Mouse (Mus musculus): ENCODE results near the gene Gm28035. TPM values are rescaled to one million over a fixed set of nuclear protein-coding genes. Genes with fewer than 3 reads are reported as not detected.

The Gm28035 gene
- polyA plus RNA-seq, 1 experiment from 2014 or later, result 0.05 TPM

DNA sequence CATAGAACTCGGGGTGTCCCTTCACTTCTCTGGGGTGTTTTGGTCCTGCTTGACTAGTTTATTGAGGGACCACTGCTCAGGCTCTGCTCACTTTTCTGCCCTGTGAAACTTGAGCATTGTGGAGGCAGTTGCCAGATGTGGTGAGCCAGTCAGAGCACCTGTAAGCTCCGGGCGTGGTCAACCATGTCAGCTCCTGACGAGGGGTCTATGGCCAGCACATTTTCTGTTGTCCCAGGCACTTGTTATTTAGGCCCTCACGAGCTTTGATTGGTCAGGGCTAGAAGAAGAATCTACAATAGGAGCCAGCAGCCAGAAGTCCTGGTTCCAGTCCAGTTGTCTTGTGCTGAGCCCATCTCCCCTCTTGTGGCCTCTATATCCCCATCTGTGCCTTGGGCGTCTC lies 23.4 kb downstream of the Gm28035 start:
- Histone ChIP-seq H3K36me3 (peaks cover 56% of the 10 kb centered on the region), H3K27ac (no peak overlapping the region), H3K4me3 (replicated peaks) (no peak overlapping the region), H3K27me3 (no peaks in the 10 kb centered on the region), H3K4me2 (no peak overlapping the region), H3K9ac (no peak overlapping the region), H3K4me1 (replicated peaks) (peaks cover 50% of the 10 kb centered on the region), H3K9me3 (replicated peaks) (no peaks in the 10 kb centered on the region)
- 82% methylated on average over 6 of the region's 6 CpGs for WGBS (ENCODE audit: insufficient replicate concordance)
- ATAC-seq (ENCODE audit: low read depth), result no peak
- no peak for DNase-seq

DNA sequence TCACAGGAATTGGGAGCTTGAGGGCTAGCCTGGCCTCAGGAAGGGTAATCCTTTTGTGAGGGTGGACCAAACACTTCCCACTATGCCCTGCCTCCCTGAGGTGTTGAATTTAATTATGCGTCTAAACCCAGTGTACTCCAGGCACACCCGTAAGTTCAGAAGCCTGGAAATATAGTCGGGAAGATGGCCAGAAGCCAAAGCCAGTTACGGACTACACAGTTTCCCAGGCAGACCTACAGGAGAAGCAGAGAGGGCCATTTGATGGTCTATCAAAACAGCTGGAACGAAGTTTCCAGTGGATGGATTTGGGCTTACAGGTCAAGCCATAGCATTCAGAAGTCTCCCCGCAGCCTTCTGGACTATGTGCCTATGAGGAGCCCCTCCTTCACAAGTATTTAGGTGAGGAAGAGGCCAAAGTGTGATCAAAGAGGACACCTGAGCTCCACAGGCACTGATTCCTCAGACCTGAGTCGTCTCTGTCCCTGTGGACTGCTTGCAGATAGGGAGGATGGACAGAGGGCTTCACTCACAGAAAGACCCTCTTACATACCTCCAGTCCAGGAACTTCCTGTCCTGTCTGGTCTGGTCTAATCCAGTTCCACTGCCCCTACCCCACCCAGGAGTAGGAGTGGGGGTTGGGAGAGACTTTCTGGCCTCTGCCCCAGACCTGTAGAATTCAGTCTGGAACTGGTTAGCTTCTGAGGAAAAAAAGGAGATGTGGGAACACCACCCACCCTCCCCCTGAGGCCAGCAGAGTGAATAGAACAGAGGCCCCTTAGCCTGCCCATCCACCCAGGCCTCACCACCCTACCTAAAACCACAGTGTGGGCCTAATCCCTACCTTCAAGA lies 24.5 kb downstream of the Gm28035 start:
- peak overlapping the region; percentile 78 for H3K27ac ChIP-seq
- H3K36me3 ChIP-seq, result peaks cover 45% of the 10 kb centered on the region
- H3K27me3 ChIP-seq, result no peaks in the 10 kb centered on the region
- no peak overlapping the region for H3K4me2 ChIP-seq
- no peak overlapping the region for H3K9ac ChIP-seq
- H3K4me1 ChIP-seq (replicated peaks), result peaks cover 47% of the 10 kb centered on the region
- no peaks in the 10 kb centered on the region for H3K9me3 ChIP-seq (replicated peaks)
- 79% methylated on average over 7 of the region's 7 CpGs for WGBS (ENCODE audit: insufficient replicate concordance)
- no peak overlapping the region for H3K4me3 ChIP-seq (replicated peaks)
- ATAC-seq (ENCODE audit: low read depth), result no peak
- DNase-seq, result no peak

DNA sequence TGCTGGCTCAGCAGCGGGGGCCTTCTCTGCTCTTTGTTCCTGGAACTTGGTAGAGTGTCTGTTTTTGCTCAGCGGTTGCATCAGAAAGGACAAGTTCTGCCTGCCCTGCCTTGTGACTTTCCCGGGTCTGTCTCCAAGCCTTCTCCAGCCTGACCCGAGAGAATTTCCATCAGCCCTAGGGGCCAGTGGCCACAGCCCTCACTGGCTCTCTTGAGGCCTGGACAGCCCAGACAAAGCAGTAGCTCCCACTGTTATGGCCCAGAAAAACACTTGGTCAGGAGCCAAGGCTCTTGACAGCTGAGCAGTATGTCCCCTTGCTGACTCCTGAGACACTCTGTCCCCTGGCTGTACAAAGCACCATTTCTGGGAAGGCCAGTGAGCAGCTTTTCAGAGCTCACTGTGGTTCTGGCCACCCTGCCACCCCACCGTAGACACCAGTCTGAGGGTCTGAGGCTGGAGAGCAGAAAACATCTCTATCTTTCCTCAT lies 25.4 kb downstream of the Gm28035 start, which contains the start of gene Phyhd1:
TSS of gene Phyhd1 (plus strand) at position 437 of the 487 bp plus-strand sequence.
- WGBS (ENCODE audit: insufficient replicate concordance), result 65% methylated on average over 5 of the region's 5 CpGs
- ATAC-seq (ENCODE audit: low read depth), result no peak
- Histone ChIP-seq H3K9me3 (replicated peaks) (no peaks in the 10 kb centered on the region), H3K4me3 (replicated peaks) (peak within 1 kb of the TSS; percentile 23), H3K27ac (peak within 1 kb of the TSS; percentile 78), H3K36me3 (peaks cover 38% of the 10 kb centered on the region), H3K4me2 (peak within 1 kb of the TSS; percentile 32), H3K27me3 (no peaks in the 10 kb centered on the region), H3K4me1 (replicated peaks) (peaks cover 48% of the 10 kb centered on the region), H3K9ac (peak within 1 kb of the TSS; percentile 7; the same call in 1 of the 2 replicates)
- no peak for DNase-seq

DNA sequence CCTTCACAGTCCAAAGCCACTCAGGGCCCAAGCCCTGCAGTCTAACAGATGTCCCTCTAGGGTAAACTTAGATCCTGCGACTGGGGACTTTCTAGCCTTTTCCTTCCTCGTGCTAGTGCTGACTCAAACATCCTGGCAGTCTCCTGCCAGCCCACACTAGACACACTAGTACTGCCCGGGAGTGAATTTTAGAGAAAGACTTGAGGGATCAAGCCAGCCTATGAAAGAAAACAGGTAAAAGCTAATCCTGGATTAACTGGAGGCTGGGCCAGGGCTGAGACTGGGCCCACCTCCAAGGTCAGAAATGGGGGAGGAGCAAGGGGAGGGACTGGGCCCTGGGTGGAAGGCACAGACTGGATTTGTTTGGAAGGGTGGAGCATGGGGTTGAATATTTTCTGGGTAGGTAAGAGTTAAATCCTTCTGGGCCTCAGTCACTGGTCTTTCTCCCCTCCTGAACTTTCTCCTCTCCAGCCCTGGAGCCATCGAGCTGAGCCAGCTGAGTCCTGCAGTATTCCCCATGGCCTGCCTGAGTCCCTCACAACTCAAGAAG lies 26.1 kb downstream of the Gm28035 start:
- peak; percentile 68 for ATAC-seq (ENCODE audit: low read depth)
- peak; percentile 13 for DNase-seq
- Histone ChIP-seq H3K4me1 (replicated peaks) (peaks cover 48% of the 10 kb centered on the region), H3K27ac (peak overlapping the region; percentile 78), H3K36me3 (peaks cover 32% of the 10 kb centered on the region), H3K9ac (peak overlapping the region; percentile 7; the same call in 1 of the 2 replicates), H3K4me3 (replicated peaks) (peak overlapping the region; percentile 23), H3K27me3 (no peaks in the 10 kb centered on the region), H3K9me3 (replicated peaks) (no peaks in the 10 kb centered on the region), H3K4me2 (peak overlapping the region; percentile 32)
- WGBS (ENCODE audit: insufficient replicate concordance), result 42% methylated on average over 4 of the region's 4 CpGs

DNA sequence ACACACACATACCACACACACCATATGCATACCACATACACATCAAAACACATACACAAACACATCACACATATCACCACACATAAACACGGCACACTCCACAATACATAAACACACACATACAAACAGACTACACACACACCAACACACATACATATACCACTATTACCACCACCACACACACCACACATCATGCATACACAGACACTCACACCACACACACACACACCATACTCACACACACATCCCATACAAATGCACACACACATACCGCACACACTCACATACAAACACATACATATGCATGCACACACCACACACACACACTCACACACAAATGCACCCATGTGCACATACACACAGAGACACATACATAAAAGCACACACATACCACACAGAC lies 27.1 kb downstream of the Gm28035 start:
- no peak for ATAC-seq (ENCODE audit: low read depth)

DNA sequence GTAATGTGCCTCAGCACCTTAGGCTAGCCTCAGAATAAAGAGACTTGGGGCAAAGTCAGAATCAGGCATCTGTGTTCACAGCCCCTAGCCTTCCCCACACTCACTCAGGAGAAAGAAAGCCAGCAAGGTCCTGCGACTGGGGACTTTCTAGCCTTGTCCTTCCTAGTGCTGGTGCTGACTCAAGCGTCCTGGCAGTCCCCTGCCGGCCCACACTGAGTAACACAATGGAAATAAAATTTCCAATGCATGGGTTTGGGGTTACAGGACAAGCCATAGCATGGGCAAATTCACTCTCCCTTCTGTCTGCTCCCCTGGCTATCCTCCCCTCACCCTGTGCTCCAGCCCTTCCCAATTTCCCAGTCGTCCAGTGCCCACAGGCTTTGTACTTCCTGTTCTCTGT lies 28.0 kb downstream of the Gm28035 start:
- Histone ChIP-seq H3K27ac (no peak overlapping the region), H3K27me3 (no peaks in the 10 kb centered on the region), H3K9me3 (replicated peaks) (no peaks in the 10 kb centered on the region), H3K9ac (0 out of 2 replicates have a peak overlapping the region, but pooled peaks have one; percentile 1), H3K4me1 (replicated peaks) (peaks cover 45% of the 10 kb centered on the region), H3K4me3 (replicated peaks) (no peak overlapping the region), H3K4me2 (no peak overlapping the region), H3K36me3 (peaks cover 14% of the 10 kb centered on the region)
- ATAC-seq (ENCODE audit: low read depth) (no peak), DNase-seq (no peak)
- 51% methylated on average over 4 of the region's 4 CpGs for WGBS (ENCODE audit: insufficient replicate concordance)

More for the DNA sequence above, 27.1 kb downstream of the Gm28035 start:
- H3K27ac ChIP-seq, result peak overlapping the region; percentile 78; the same call in 1 of the 2 replicates
- no peaks in the 10 kb centered on the region for H3K9me3 ChIP-seq (replicated peaks)
- peaks cover 22% of the 10 kb centered on the region for H3K36me3 ChIP-seq
- H3K9ac ChIP-seq, result no peak overlapping the region
- peaks cover 48% of the 10 kb centered on the region for H3K4me1 ChIP-seq (replicated peaks)
- 98% methylated on average over 2 of the region's 2 CpGs for WGBS (ENCODE audit: insufficient replicate concordance)
- no peak for DNase-seq
- 0 out of 2 replicates have a peak overlapping the region, but pooled peaks have one; percentile 23 for H3K4me3 ChIP-seq (replicated peaks)
- H3K4me2 ChIP-seq, result peak overlapping the region; percentile 32; the same call in 1 of the 2 replicates
- H3K27me3 ChIP-seq, result no peaks in the 10 kb centered on the region

DNA sequence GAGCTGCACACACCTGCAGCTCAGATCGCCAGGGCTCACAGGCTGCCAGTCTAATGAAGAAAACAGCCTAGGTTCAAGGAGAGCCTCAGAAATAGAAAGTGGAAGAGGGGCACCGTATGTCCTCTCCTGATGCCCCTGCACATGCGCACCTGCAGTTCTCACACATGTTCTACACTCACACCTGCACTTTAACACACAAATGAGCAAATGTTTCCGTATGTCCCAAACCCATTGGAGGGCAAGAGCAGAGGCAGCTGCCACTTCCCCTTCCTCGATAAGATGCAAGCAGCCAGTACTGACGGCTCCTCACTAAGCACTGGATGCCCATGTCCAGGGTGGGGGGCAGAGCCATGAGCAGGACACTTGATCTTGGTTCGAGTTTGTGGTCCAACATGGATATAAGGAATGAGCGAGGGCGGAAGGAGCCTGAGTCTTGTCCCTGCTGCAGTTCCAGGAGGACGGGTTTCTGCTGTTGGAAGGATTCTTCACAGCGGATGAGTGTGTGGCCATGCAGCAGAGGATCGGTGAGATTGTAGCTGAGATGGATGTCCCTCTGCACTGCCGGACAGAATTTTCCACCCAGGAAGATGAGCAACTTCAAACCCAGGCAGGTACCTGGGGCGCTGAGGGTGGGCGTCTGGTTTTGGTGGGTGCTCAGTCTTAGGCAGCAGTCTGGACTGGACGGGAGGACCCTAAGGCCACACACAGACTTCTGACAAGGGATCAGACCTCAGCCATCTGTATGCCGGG lies 29.0 kb downstream of the Gm28035 start:
- Histone ChIP-seq H3K36me3 (peaks cover 4% of the 10 kb centered on the region), H3K4me2 (no peak overlapping the region), H3K4me3 (replicated peaks) (no peak overlapping the region), H3K27ac (peak overlapping the region; percentile 13; the same call in 1 of the 2 replicates), H3K9ac (no peak overlapping the region), H3K4me1 (replicated peaks) (peaks cover 45% of the 10 kb centered on the region), H3K9me3 (replicated peaks) (no peaks in the 10 kb centered on the region), H3K27me3 (no peaks in the 10 kb centered on the region)
- DNase-seq, result no peak
- 63% methylated on average over 17 of the region's 17 CpGs for WGBS (ENCODE audit: insufficient replicate concordance)
- no peak for ATAC-seq (ENCODE audit: low read depth)

DNA sequence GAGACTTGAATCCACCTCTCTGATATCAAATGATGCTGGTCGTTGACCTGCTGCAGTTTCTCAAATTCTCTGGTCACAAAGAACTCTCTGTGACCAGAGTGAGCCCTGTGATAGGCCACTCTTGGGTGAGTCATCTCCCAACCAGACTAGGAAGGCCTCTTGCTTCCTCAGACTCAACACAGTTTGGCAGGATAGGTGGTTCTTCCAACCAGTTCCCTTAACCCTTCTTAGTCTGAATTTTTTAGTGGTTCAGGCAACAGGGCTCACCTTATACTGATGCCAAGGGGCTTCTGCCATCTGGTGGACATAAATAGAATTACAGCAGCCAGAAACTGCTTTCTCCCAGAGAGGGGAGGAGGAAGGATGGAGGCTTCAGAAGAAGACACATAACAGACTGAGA lies 29.8 kb downstream of the Gm28035 start:
- WGBS (ENCODE audit: insufficient replicate concordance), result 14% methylated on average over 1 of the region's 1 CpGs
- DNase-seq (peak; percentile 44), ATAC-seq (ENCODE audit: low read depth) (peak; percentile 29)
- no peak overlapping the region for H3K27ac ChIP-seq
- no peaks in the 10 kb centered on the region for H3K27me3 ChIP-seq
- H3K4me2 ChIP-seq, result no peak overlapping the region
- H3K4me1 ChIP-seq (replicated peaks), result peaks cover 42% of the 10 kb centered on the region
- H3K4me3 ChIP-seq (replicated peaks), result no peak overlapping the region
- no peaks in the 10 kb centered on the region for H3K36me3 ChIP-seq
- H3K9me3 ChIP-seq (replicated peaks), result no peaks in the 10 kb centered on the region
- no peak overlapping the region for H3K9ac ChIP-seq

DNA sequence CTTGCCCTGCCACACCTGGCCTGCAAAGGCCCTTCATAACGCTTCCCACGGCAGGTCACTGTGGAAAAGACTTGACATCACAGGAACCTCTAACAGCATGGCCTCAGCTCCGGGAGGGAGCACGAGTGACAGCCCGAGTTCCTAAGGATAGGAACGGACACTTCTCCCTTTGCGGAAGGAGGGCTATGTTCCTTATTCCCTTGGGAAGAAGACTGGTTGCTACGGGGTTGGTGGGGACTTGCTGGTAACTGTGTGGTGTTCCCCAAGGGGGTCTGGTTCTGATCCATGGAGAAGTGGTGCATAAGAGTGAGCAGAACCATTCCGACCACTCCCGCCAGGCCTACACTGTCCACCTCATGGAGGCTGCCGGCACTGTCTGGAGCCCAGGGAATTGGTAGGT lies 40.4 kb downstream of the Gm28035 start, which contains the start of gene Gm28038:
TSS of gene Gm28038 (plus strand) at position 301 of the 400 bp plus-strand sequence.
- no peaks in the 10 kb centered on the region for H3K27me3 ChIP-seq
- no peak within 1 kb of the TSS for H3K4me2 ChIP-seq
- H3K4me3 ChIP-seq (replicated peaks), result no peak within 1 kb of the TSS
- H3K9ac ChIP-seq, result no peak within 1 kb of the TSS
- H3K27ac ChIP-seq, result no peak within 1 kb of the TSS
- H3K36me3 ChIP-seq, result 0 out of 2 replicates have a peak, but pooled peaks cover 7% of the 10 kb centered on the region
- WGBS (ENCODE audit: insufficient replicate concordance), result 84% methylated on average over 11 of the region's 11 CpGs
- no peaks in the 10 kb centered on the region for H3K9me3 ChIP-seq (replicated peaks)
- ATAC-seq (ENCODE audit: low read depth) (no peak), DNase-seq (no peak)
- peaks cover 19% of the 10 kb centered on the region for H3K4me1 ChIP-seq (replicated peaks)

DNA sequence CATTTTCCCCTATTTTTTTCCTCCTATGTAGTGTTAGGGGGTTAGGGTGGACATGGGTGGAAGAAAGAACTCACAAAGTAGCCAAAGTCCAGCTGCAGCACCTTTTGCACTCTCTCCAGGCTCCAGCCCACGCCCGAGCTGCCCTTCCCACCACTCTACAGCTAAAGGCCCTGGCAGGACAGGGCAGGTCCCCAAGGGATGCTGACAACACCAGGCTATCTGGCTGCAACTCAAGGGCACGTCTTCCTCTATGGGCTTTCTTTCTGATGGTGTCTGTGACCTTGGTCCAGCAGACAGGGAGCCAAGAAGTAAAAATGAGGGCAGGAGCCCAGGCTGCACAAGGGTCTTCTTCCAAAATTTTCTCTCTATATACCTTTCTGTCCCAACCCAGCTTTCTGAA lies 41.3 kb downstream of the Gm28035 start:
- no peaks in the 10 kb centered on the region for H3K9me3 ChIP-seq (replicated peaks)
- no peak overlapping the region for H3K4me2 ChIP-seq
- DNase-seq (no peak), ATAC-seq (ENCODE audit: low read depth) (no peak)
- 54% methylated on average over 3 of the region's 3 CpGs for WGBS (ENCODE audit: insufficient replicate concordance)
- H3K36me3 ChIP-seq, result 0 out of 2 replicates have a peak, but pooled peaks cover 7% of the 10 kb centered on the region
- no peak overlapping the region for H3K9ac ChIP-seq
- peaks cover 19% of the 10 kb centered on the region for H3K4me1 ChIP-seq (replicated peaks)
- H3K4me3 ChIP-seq (replicated peaks), result no peak overlapping the region
- no peak overlapping the region for H3K27ac ChIP-seq
- H3K27me3 ChIP-seq, result no peaks in the 10 kb centered on the region

DNA sequence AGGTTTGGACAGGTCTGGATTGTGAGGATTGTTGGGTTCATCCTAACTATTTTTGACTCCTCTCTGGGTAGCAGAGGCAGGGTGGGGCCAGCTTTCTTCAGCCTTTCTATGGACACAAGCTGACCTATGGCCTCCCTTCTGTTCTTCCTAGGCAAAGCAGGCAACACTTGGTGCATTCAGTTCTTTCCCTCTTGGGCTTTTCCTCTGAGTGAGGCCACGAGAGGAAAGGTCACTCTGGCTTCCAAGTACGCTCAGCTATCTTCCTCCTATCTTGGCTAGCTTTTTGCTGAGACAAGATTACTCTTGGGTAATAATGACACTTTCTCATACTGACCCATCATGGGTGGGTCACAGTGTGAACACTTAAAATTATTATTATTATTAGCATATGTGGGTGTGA lies 42.8 kb downstream of the Gm28035 start:
- H3K9me3 ChIP-seq (replicated peaks), result no peaks in the 10 kb centered on the region
- no peak overlapping the region for H3K4me2 ChIP-seq
- WGBS (ENCODE audit: insufficient replicate concordance), result 79% methylated on average over 2 of the region's 2 CpGs
- H3K27ac ChIP-seq, result no peak overlapping the region
- H3K9ac ChIP-seq, result no peak overlapping the region
- peaks cover 32% of the 10 kb centered on the region for H3K4me1 ChIP-seq (replicated peaks)
- DNase-seq (no peak), ATAC-seq (ENCODE audit: low read depth) (no peak)
- no peaks in the 10 kb centered on the region for H3K27me3 ChIP-seq
- H3K4me3 ChIP-seq (replicated peaks), result no peak overlapping the region
- 0 out of 2 replicates have a peak, but pooled peaks cover 3% of the 10 kb centered on the region for H3K36me3 ChIP-seq
